Mouse (Mus musculus): ENCODE data around the gene Fgfr2. TPM values are rescaled to one million over a fixed set of nuclear protein-coding genes. Genes with fewer than 3 reads are reported as not detected.

Fgfr2 gene
- polyA plus RNA-seq, 1 experiment: 3.0 TPM

DNA sequence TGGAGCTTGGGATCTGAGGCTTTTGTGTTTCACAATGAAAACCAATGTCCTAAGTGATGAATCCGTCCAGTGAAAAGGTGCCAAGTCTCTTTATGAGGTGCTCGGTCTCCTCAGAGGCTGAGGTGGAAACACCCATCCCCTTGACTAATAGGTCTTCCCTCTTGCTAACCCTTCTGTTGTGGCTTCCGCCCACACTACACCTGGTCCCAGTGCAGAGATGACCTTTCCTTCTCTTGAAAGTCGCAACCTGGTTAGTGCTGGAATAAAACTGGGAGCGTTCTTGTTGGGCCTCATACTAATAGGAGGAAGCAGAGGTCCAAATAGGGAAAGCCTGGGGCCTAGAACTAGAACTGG, 2490.8 kb downstream of the Fgfr2 start:
- TF ChIP-seq POLR2A (IDR thresholded peaks at IDR 0.05; ENCODE audit: control insufficient read depth, low read depth, low read length) (no peak), CTCF (IDR thresholded peaks at IDR 0.05; ENCODE audit: control insufficient read depth, insufficient read depth, insufficient replicate concordance, low read depth, low read length) (no peak)
- no peaks in the 10 kb centered on the region for H3K36me3 ChIP-seq (ENCODE audit: control insufficient read depth, insufficient read depth, low read length)
- no peak overlapping the region for H3K4me3 ChIP-seq (ENCODE audit: control insufficient read depth, low read depth, low read length)
- H3K4me1 ChIP-seq (ENCODE audit: control insufficient read depth, insufficient read depth, low read length): no peaks in the 10 kb centered on the region; the same call in 1 of the 2 replicates
- H3K27me3 ChIP-seq (ENCODE audit: control insufficient read depth, insufficient read depth, low read length): no peaks in the 10 kb centered on the region
- no peak overlapping the region for H3K27ac ChIP-seq (ENCODE audit: control insufficient read depth, insufficient read depth, low read depth, low read length)

DNA sequence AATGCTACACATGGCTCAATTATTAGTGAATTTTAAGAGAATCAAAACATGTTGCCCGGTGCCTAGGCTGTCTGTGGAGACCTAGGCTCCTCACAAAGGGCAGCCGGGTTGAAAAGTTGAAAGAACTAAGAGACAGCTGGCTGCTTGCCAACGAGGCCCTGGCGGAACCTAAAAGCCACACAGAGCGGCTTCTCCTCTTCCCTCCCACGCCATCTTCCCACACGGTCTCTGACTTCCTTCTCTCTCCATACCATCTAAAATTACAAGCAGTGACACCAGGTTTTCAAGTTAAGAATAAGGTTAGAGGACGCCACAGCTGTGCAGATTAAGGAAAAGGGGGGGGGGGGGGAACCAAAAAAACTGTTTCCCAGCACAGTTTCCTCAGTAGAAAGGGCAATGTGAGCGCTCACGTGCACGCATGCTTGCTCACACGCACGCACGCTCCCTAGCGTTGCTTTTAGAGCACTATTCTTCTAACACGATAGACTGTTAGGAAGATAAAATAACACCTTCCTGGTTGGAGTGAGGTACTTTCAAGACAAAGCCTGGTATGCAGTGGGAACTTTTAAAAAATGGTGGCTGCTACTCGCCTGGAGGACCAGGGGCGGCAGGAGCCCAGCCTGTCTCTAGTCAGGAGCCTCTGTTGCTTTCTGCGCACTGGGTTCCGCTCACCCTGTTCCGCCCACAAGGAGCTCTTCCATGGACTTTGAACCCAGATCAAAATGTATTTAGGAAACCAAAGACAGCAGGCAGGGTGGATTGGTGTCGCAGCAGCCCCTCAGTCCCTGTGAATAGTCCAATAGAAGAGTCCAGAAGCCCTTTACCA, 2491.4 kb downstream of the Fgfr2 start:
- Histone ChIP-seq H3K4me1 (ENCODE audit: control insufficient read depth, insufficient read depth, low read length) (no peaks in the 10 kb centered on the region; the same call in 1 of the 2 replicates), H3K27ac (ENCODE audit: control insufficient read depth, insufficient read depth, low read depth, low read length) (no peak overlapping the region), H3K4me3 (ENCODE audit: control insufficient read depth, low read depth, low read length) (no peak overlapping the region), H3K36me3 (ENCODE audit: control insufficient read depth, insufficient read depth, low read length) (no peaks in the 10 kb centered on the region), H3K27me3 (ENCODE audit: control insufficient read depth, insufficient read depth, low read length) (no peaks in the 10 kb centered on the region)
- TF ChIP-seq POLR2A (IDR thresholded peaks at IDR 0.05; ENCODE audit: control insufficient read depth, low read depth, low read length): no peak
- TF ChIP-seq CTCF (IDR thresholded peaks at IDR 0.05; ENCODE audit: control insufficient read depth, insufficient read depth, insufficient replicate concordance, low read depth, low read length): no peak

DNA sequence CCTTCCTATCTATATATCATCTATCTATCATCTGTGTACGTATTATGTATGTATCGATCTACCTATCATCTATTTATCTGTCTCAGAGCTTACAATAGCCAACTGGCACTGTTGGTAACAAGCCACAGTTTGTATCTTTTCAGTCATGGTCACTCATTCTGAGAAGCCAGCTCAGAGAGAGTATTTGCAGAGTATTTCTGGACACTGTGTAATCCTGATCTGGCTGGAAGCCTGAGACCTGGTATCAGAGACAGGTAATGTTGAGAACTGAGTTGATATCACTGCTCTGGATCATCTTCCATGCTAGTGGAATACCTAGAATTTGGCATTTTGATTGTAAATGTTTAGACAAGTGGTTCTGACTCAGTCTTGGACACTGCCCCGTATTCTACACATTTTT, 2492.2 kb downstream of the Fgfr2 start:
- no peak for TF ChIP-seq CTCF (IDR thresholded peaks at IDR 0.05; ENCODE audit: control insufficient read depth, insufficient read depth, insufficient replicate concordance, low read depth, low read length)
- TF ChIP-seq POLR2A (IDR thresholded peaks at IDR 0.05; ENCODE audit: control insufficient read depth, low read depth, low read length): no peak
- H3K27me3 ChIP-seq (ENCODE audit: control insufficient read depth, insufficient read depth, low read length): no peaks in the 10 kb centered on the region
- H3K4me1 ChIP-seq (ENCODE audit: control insufficient read depth, insufficient read depth, low read length): no peaks in the 10 kb centered on the region; the same call in 1 of the 2 replicates
- H3K36me3 ChIP-seq (ENCODE audit: control insufficient read depth, insufficient read depth, low read length): no peaks in the 10 kb centered on the region
- H3K27ac ChIP-seq (ENCODE audit: control insufficient read depth, insufficient read depth, low read depth, low read length): no peak overlapping the region
- H3K4me3 ChIP-seq (ENCODE audit: control insufficient read depth, low read depth, low read length): no peak overlapping the region

- Histone ChIP-seq H3K27ac (ENCODE audit: control insufficient read depth, insufficient read depth, low read depth, low read length) (no peak overlapping the region), H3K36me3 (ENCODE audit: control insufficient read depth, insufficient read depth, low read length) (no peaks in the 10 kb centered on the region), H3K4me3 (ENCODE audit: control insufficient read depth, low read depth, low read length) (no peak overlapping the region), H3K4me1 (ENCODE audit: control insufficient read depth, insufficient read depth, low read length) (no peaks in the 10 kb centered on the region; the same call in 1 of the 2 replicates), H3K27me3 (ENCODE audit: control insufficient read depth, insufficient read depth, low read length) (no peaks in the 10 kb centered on the region)
- TF ChIP-seq POLR2A (IDR thresholded peaks at IDR 0.05; ENCODE audit: control insufficient read depth, low read depth, low read length): no peak
- TF ChIP-seq CTCF (IDR thresholded peaks at IDR 0.05; ENCODE audit: control insufficient read depth, insufficient read depth, insufficient replicate concordance, low read depth, low read length): no peak
Observed at GRCm38 (mm10) chr7:130629999-130630398, 2493.2 kb downstream of the Fgfr2 start.

DNA sequence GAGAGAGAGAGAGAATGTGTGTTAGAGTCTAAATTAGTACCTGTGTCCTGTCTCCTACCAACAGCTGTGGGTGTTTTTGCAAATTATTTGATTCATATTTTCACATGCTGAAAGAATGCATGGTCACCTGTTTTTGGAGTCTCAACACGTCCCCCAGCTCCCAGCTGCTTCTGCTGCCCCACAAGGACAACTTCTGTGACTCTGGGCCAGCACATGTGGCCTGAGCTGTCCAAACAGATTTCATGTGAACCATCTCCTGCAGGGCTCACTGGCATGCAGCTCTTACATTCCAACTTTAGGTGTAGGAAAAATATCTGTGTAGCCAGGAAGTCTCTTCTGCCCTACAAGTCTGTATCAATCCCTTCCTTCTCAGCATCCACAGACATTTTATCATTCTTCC, 2494.5 kb downstream of the Fgfr2 start:
- TF ChIP-seq POLR2A (IDR thresholded peaks at IDR 0.05; ENCODE audit: control insufficient read depth, low read depth, low read length): no peak
- no peak for TF ChIP-seq CTCF (IDR thresholded peaks at IDR 0.05; ENCODE audit: control insufficient read depth, insufficient read depth, insufficient replicate concordance, low read depth, low read length)
- Histone ChIP-seq H3K27me3 (ENCODE audit: control insufficient read depth, insufficient read depth, low read length) (no peaks in the 10 kb centered on the region), H3K27ac (ENCODE audit: control insufficient read depth, insufficient read depth, low read depth, low read length) (no peak overlapping the region), H3K4me1 (ENCODE audit: control insufficient read depth, insufficient read depth, low read length) (no peaks in the 10 kb centered on the region; the same call in 1 of the 2 replicates), H3K36me3 (ENCODE audit: control insufficient read depth, insufficient read depth, low read length) (no peaks in the 10 kb centered on the region), H3K4me3 (ENCODE audit: control insufficient read depth, low read depth, low read length) (no peak overlapping the region)

- H3K27ac ChIP-seq (ENCODE audit: control insufficient read depth, insufficient read depth, low read depth, low read length): no peak overlapping the region
- no peaks in the 10 kb centered on the region for H3K36me3 ChIP-seq (ENCODE audit: control insufficient read depth, insufficient read depth, low read length)
- H3K4me3 ChIP-seq (ENCODE audit: control insufficient read depth, low read depth, low read length): no peak overlapping the region
- no peaks in the 10 kb centered on the region for H3K4me1 ChIP-seq (ENCODE audit: control insufficient read depth, insufficient read depth, low read length)
- H3K27me3 ChIP-seq (ENCODE audit: control insufficient read depth, insufficient read depth, low read length): no peaks in the 10 kb centered on the region
- TF ChIP-seq CTCF (IDR thresholded peaks at IDR 0.05; ENCODE audit: control insufficient read depth, insufficient read depth, insufficient replicate concordance, low read depth, low read length): no peak
- no peak for TF ChIP-seq POLR2A (IDR thresholded peaks at IDR 0.05; ENCODE audit: control insufficient read depth, low read depth, low read length)
Observed at GRCm38 (mm10) chr7:130625361-130625760, 2497.8 kb downstream of the Fgfr2 start.

DNA sequence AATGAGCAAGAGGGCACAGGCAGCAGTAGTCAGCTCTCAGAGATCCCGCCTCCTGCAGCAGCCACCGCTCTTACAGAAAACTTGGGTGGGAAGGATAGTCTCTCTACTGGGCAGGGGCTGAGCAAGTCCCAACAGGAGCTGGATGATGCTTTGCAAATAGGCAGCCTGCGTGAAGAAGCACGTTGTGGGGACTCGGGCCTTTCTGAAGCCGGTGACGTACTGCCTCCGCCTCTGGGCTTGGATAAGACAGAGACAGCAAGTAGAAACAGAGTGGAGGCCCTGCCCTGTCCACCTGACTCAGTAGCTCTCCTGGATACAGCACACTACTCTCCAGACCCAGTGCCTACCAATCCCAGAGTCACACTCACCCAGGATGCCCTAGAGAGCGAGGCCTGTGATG, 2498.9 kb downstream of the Fgfr2 start:
- TF ChIP-seq POLR2A (IDR thresholded peaks at IDR 0.05; ENCODE audit: control insufficient read depth, low read depth, low read length) (no peak), CTCF (IDR thresholded peaks at IDR 0.05; ENCODE audit: control insufficient read depth, insufficient read depth, insufficient replicate concordance, low read depth, low read length) (no peak)
- H3K4me1 ChIP-seq (ENCODE audit: control insufficient read depth, insufficient read depth, low read length): no peaks in the 10 kb centered on the region
- H3K27me3 ChIP-seq (ENCODE audit: control insufficient read depth, insufficient read depth, low read length): no peaks in the 10 kb centered on the region
- H3K4me3 ChIP-seq (ENCODE audit: control insufficient read depth, low read depth, low read length): no peak overlapping the region
- H3K27ac ChIP-seq (ENCODE audit: control insufficient read depth, insufficient read depth, low read depth, low read length): no peak overlapping the region
- no peaks in the 10 kb centered on the region for H3K36me3 ChIP-seq (ENCODE audit: control insufficient read depth, insufficient read depth, low read length)
